Mouse (Mus musculus) erythroblast, embryonic 14.5 days (primary cell): ENCODE measurements around the gene Wnk1. TPM values are rescaled to one million over a fixed set of nuclear protein-coding genes. Genes with fewer than 3 reads are reported as not detected.

Experiments used
- H3K27me3 ChIP-seq: 2 replicates; pipeline ENCODE4 v1.6.1; 2012; ENCODE audit warnings: inconsistent platforms; ENCODE audit not compliant: control insufficient read depth
- H3K36me3 ChIP-seq: 2 replicates; pipeline ENCODE4 v1.6.1; 2012; ENCODE audit warnings: mild to moderate bottlenecking, inconsistent platforms; ENCODE audit not compliant: control insufficient read depth
- H3K4me1 ChIP-seq: 2 replicates; pipeline ENCODE4 v1.6.1; 2012; ENCODE audit warnings: inconsistent platforms; ENCODE audit not compliant: control insufficient read depth
- H3K4me3 ChIP-seq: replicated peaks from 2 replicates; pipeline ENCODE3; 2012; ENCODE audit warnings: moderate library complexity, mild to moderate bottlenecking, inconsistent platforms
- H3K9me3 ChIP-seq: 2 replicates; pipeline ENCODE4 v1.6.1; 2012; ENCODE audit warnings: low read length, inconsistent platforms, mixed read lengths; ENCODE audit not compliant: control insufficient read depth
- GATA1 ChIP-seq: IDR thresholded peaks from 2 replicates; pipeline ENCODE4 v1.6.1; 2012; ENCODE audit warnings: low read length, inconsistent platforms, mixed read lengths
- TAL1 ChIP-seq: IDR thresholded peaks from 3 replicates; pipeline ENCODE4 v1.6.1; 2012; ENCODE audit warnings: low read length, inconsistent platforms, mixed read lengths
- polyA plus RNA-seq: library from polyadenylated mRNA; stranded (reverse); fragments of >175 nt; gene quantifications from 2 replicates; pipeline ENCODE4 v1.2.3, GENCODE M21; 2012

Gene Wnk1
- polyA plus RNA-seq, 1 experiment, result 4.3 TPM

DNA sequence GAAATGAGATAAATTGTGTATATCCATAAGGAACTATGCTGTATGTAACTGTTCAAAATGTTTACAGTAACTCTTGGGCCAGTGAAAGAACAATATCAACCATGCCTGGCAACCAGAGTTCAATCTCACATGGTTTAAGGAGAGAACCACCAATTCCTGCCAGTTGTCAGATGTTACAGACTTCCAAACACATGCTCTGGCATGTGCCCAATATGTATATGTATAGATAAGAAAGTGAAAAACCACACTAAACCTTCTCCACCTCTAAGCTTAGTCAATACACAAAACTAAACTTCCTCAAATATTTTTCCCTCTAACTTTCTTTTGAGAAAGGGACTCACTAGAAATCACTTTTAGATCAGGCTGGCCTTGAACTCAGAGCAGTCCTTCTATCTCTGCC, 13.9 kb downstream of the Wnk1 start:
- H3K4me3 ChIP-seq, result no peak overlapping the region
- H3K27me3 ChIP-seq, result no peaks in the 10 kb centered on the region
- H3K9me3 ChIP-seq, result no peaks in the 10 kb centered on the region
- peaks cover 64% of the 10 kb centered on the region for H3K4me1 ChIP-seq
- H3K36me3 ChIP-seq, result peaks cover 86% of the 10 kb centered on the region
- TF ChIP-seq GATA1 (no peak), TAL1 (no peak)

- peaks cover 85% of the 10 kb centered on the region for H3K36me3 ChIP-seq
Measured at GRCm38 (mm10) chr6:120023746-120024145, 14.7 kb downstream of the Wnk1 start.

DNA sequence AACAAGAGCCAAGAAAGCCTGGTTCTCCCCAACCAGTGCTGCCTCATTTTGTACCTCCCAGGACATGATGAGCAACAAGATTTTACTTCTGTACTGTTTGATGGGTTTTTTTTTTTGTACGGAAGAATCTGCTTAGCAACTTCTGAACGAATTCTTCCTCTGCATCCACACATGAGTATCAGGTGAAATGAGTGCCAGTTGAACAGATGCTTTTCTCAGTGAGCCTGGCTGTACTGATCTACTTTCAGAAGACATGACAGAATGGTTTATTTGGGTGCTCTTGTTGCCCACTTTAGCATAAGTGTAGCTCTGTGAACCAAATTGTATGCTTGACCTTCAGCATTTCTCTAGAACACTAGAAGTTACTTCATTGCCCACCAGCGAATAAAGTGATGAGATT, 16.4 kb downstream of the Wnk1 start:
- TF ChIP-seq TAL1 (no peak), GATA1 (no peak)
- no peaks in the 10 kb centered on the region for H3K9me3 ChIP-seq
- H3K36me3 ChIP-seq, result peaks cover 77% of the 10 kb centered on the region
- peaks cover 66% of the 10 kb centered on the region for H3K4me1 ChIP-seq
- H3K4me3 ChIP-seq, result no peak overlapping the region
- no peaks in the 10 kb centered on the region for H3K27me3 ChIP-seq

More at GRCm38 (mm10) chr6:120023746-120024145, 14.7 kb downstream of the Wnk1 start:
- H3K4me3 ChIP-seq, result no peak overlapping the region
- no peaks in the 10 kb centered on the region for H3K27me3 ChIP-seq
- H3K4me1 ChIP-seq, result peaks cover 65% of the 10 kb centered on the region
- TF ChIP-seq GATA1, result no peak
- no peak for TF ChIP-seq TAL1
- no peaks in the 10 kb centered on the region for H3K9me3 ChIP-seq

- H3K9me3 ChIP-seq, result no peaks in the 10 kb centered on the region
- peaks cover 72% of the 10 kb centered on the region for H3K36me3 ChIP-seq
- H3K27me3 ChIP-seq, result no peaks in the 10 kb centered on the region
- H3K4me1 ChIP-seq, result peaks cover 62% of the 10 kb centered on the region
- no peak for TF ChIP-seq GATA1
- no peak for TF ChIP-seq TAL1
- no peak overlapping the region for H3K4me3 ChIP-seq
Measured at GRCm38 (mm10) chr6:120019697-120020096, 18.8 kb downstream of the Wnk1 start.

DNA sequence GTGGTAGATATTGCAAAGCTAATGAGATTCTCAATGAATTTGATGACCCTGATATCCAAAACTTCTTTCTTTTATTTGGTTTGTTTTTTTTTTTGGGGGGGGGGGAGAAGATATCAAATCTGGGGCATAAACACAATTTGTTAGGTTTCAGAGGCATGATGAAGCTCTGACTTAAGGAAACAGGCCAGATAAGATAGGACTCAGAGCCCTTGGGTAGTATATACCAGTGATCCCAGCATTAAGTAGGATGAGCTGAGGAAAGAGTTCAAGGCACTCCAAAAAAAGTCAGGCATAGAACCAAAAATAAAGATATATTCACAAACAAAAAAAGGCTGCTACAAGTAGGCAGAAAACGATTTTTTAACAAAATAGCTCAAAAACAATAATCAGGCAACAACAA, 25.3 kb downstream of the Wnk1 start:
- Histone ChIP-seq H3K9me3 (no peaks in the 10 kb centered on the region), H3K36me3 (peaks cover 50% of the 10 kb centered on the region), H3K4me1 (peaks cover 75% of the 10 kb centered on the region), H3K27me3 (no peaks in the 10 kb centered on the region), H3K4me3 (no peak overlapping the region)
- TF ChIP-seq GATA1 (no peak), TAL1 (no peak)

DNA sequence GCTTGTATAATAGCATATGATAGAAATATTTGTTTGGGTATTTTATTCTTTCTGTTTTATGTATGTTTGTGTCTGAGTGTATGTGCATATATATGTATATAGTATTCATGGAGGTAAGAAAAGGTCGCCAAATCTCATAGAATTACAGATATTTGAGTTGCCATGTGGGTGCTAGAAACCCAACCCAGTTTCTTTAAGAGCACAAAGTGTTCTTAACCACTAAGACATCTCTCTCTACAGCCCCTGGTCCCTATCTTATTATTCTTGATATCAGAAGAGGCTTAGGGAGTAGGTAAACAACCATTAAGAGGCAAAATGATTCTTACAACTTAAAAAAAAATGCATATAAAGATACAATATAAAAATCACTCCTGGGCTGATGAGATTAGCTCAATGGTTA, 27.0 kb downstream of the Wnk1 start:
- H3K4me3 ChIP-seq, result peak overlapping the region; percentile 20
- no peaks in the 10 kb centered on the region for H3K9me3 ChIP-seq
- H3K36me3 ChIP-seq, result peaks cover 50% of the 10 kb centered on the region
- peaks cover 83% of the 10 kb centered on the region for H3K4me1 ChIP-seq
- TF ChIP-seq GATA1 (no peak), TAL1 (no peak)
- no peaks in the 10 kb centered on the region for H3K27me3 ChIP-seq

GRCm38 (mm10) chr6:120011001-120011400, 27.5 kb downstream of the Wnk1 start:
- Histone ChIP-seq H3K9me3 (no peaks in the 10 kb centered on the region), H3K27me3 (no peaks in the 10 kb centered on the region), H3K4me1 (peaks cover 86% of the 10 kb centered on the region), H3K36me3 (peaks cover 52% of the 10 kb centered on the region), H3K4me3 (peak overlapping the region; percentile 30)
- peak; percentile 80 for TF ChIP-seq TAL1
- TF ChIP-seq GATA1, result peak; percentile 81

- no peaks in the 10 kb centered on the region for H3K9me3 ChIP-seq
- peaks cover 85% of the 10 kb centered on the region for H3K4me1 ChIP-seq
- no peaks in the 10 kb centered on the region for H3K27me3 ChIP-seq
- peaks cover 48% of the 10 kb centered on the region for H3K36me3 ChIP-seq
- peak overlapping the region; percentile 30 for H3K4me3 ChIP-seq
- TF ChIP-seq GATA1 (no peak), TAL1 (no peak)
Measured at GRCm38 (mm10) chr6:120010535-120010934, 27.9 kb downstream of the Wnk1 start.

DNA sequence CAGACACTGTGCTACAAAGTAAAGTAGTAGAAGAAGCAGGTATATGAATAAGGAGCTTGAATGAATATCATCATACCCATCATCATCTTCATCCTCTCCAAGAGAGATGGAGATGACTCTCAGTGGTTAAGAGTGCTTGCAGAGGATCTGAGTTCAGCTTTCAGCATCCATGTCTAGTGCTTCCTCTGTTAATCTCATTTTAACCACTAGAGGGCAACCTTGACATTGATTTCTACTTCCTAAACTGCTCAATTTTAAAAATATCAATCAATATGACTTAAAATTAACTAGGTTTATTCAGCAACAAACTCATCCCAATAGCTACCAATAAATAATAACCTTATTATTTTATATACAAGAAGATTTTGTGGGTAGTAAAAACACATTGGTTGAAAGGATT, 36.8 kb downstream of the Wnk1 start:
- no peak for TF ChIP-seq TAL1
- TF ChIP-seq GATA1, result no peak
- Histone ChIP-seq H3K4me3 (no peak overlapping the region), H3K4me1 (peaks cover 17% of the 10 kb centered on the region), H3K36me3 (peaks cover 58% of the 10 kb centered on the region), H3K9me3 (no peaks in the 10 kb centered on the region), H3K27me3 (no peaks in the 10 kb centered on the region)

DNA sequence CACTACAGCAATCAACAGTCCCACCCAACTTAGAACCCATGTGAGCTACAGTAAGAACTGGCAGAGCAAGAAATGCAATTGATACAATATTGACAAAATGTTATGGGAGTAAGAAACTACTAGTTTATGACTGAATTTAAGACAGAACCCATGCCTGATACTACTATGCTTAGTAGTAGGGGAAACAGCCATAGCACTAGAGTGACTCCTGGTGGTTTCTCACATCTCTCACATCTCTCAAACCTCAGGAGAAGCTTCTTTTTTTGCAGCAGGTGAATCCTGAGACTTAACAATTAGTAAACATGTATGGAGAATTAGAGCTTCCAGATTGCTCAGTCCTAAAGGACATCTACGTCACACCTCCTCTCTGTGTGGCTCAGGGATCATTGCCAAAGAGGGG, 42.0 kb downstream of the Wnk1 start:
- TF ChIP-seq GATA1 (no peak), TAL1 (no peak)
- H3K4me3 ChIP-seq, result no peak overlapping the region
- no peaks in the 10 kb centered on the region for H3K27me3 ChIP-seq
- no peaks in the 10 kb centered on the region for H3K9me3 ChIP-seq
- peaks cover 8% of the 10 kb centered on the region for H3K4me1 ChIP-seq
- H3K36me3 ChIP-seq, result peaks cover 68% of the 10 kb centered on the region
